Mouse (Mus musculus) heart, adult 11 months (tissue): ENCODE measurements at regions not wholly inside any gene's neighbourhood (a gene's known extent, or its start where the extent isn't known, plus 50 kb on each side); places are given as distances from the start of the nearest gene placed in this dataset.

Experiments used
- DNase-seq: peaks from one replicate; pipeline ENCODE4 v3.0.0; 2022

GRCm38 (mm10) chr11:63402741-63403140 is 274.0 kb downstream of the Pmp22 start:
- peak; percentile 54 for DNase-seq

GRCm38 (mm10) chr11:63404719-63405118 is 275.9 kb downstream of the Pmp22 start:
- DNase-seq = peak; percentile 88

GRCm38 (mm10) chr11:63409431-63409830 is 280.6 kb downstream of the Pmp22 start:
- peak; percentile 73 for DNase-seq

- DNase-seq = peak; percentile 73
These were observed 282.1 kb downstream of the Pmp22 start for GRCm38 (mm10) chr11:63410921-63411320.

GRCm38 (mm10) chr11:63412364-63412991 is 283.7 kb downstream of the Pmp22 start:
- peak; percentile 79 for DNase-seq

GRCm38 (mm10) chr11:63413106-63413505 is 284.3 kb downstream of the Pmp22 start:
- peak; percentile 68 for DNase-seq

- peak; percentile 23 for DNase-seq
These were observed 284.8 kb downstream of the Pmp22 start for GRCm38 (mm10) chr11:63413621-63414020.

GRCm38 (mm10) chr11:63418042-63418776 is 289.4 kb downstream of the Pmp22 start:
- DNase-seq = no peak

GRCm38 (mm10) chr11:63420341-63420740 is 291.6 kb downstream of the Pmp22 start:
- DNase-seq = peak; percentile 3

- DNase-seq = peak; percentile 51
These were observed 293.3 kb downstream of the Pmp22 start for GRCm38 (mm10) chr11:63422069-63422468.

- DNase-seq = peak; percentile 4
These were observed 295.5 kb downstream of the Pmp22 start for GRCm38 (mm10) chr11:63424319-63424718.

GRCm38 (mm10) chr11:63425741-63426140 is 297.0 kb downstream of the Pmp22 start:
- peak; percentile 70 for DNase-seq

- peak; percentile 55 for DNase-seq
These were observed 325.0 kb downstream of the Pmp22 start for GRCm38 (mm10) chr11:63453786-63454185.

GRCm38 (mm10) chr11:63454910-63455531 is 326.2 kb downstream of the Pmp22 start:
- DNase-seq = peak; percentile 55

GRCm38 (mm10) chr11:63456356-63456755 is 327.6 kb downstream of the Pmp22 start:
- peak; percentile 64 for DNase-seq

GRCm38 (mm10) chr11:63457250-63457649 is 328.5 kb downstream of the Pmp22 start:
- DNase-seq = peak; percentile 80

GRCm38 (mm10) chr11:63460146-63460545 is 331.4 kb downstream of the Pmp22 start:
- peak; percentile 80 for DNase-seq

- peak; percentile 74 for DNase-seq
These were observed 335.1 kb downstream of the Pmp22 start for GRCm38 (mm10) chr11:63463797-63464331.

GRCm38 (mm10) chr11:63465941-63466340 is 337.2 kb downstream of the Pmp22 start:
- DNase-seq = peak; percentile 65

- DNase-seq = no peak
These were observed 337.8 kb downstream of the Pmp22 start for GRCm38 (mm10) chr11:63466541-63466940.

GRCm38 (mm10) chr11:63474831-63475230 is 346.0 kb downstream of the Pmp22 start:
- peak; percentile 62 for DNase-seq

GRCm38 (mm10) chr11:63481676-63482310 is 353.0 kb downstream of the Pmp22 start:
- peak; percentile 64 for DNase-seq

- DNase-seq = peak; percentile 48
These were observed 353.8 kb downstream of the Pmp22 start for GRCm38 (mm10) chr11:63482593-63482992.
